Mouse (Mus musculus) forebrain, embryonic 15.5 days (tissue): ENCODE data around the gene Calm2. TPM values are rescaled to one million over a fixed set of nuclear protein-coding genes. Genes with fewer than 3 reads are reported as not detected.

ENCODE experiments used
- ATAC-seq: fragments of 200-750 bp; cut with Nextera tagmentation; replicated peaks from 2 replicates; pipeline ENCODE4 v1.8.0; 2017; ENCODE audit warnings: mild to moderate bottlenecking, moderate TSS enrichment, moderate library complexity
- H3K27ac ChIP-seq: fragments of 300-500 bp; sonication (generic); replicated peaks from 2 replicates; pipeline ENCODE4 v1.5.1; 2015; ENCODE audit warnings: mild to moderate bottlenecking, inconsistent platforms
- H3K27me3 ChIP-seq: fragments of 300-500 bp; sonication (generic); 2 replicates; pipeline ENCODE4 v1.6.1; 2015; ENCODE audit warnings: inconsistent platforms
- H3K36me3 ChIP-seq: fragments of 300-500 bp; sonication (generic); 2 replicates; pipeline ENCODE4 v1.6.1; 2015; ENCODE audit warnings: mild to moderate bottlenecking, inconsistent platforms
- H3K4me1 ChIP-seq: fragments of 300-500 bp; sonication (generic); 2 replicates; pipeline ENCODE4 v1.6.1; 2015; ENCODE audit warnings: inconsistent platforms
- H3K4me2 ChIP-seq: fragments of 300-500 bp; sonication (generic); replicated peaks from 2 replicates; pipeline ENCODE4 v1.6.1; 2015; ENCODE audit warnings: mild to moderate bottlenecking, inconsistent platforms
- H3K4me3 ChIP-seq: fragments of 300-500 bp; sonication (generic); 2 replicates; pipeline ENCODE4 v1.5.1; 2015; ENCODE audit warnings: mild to moderate bottlenecking, inconsistent platforms
- H3K9ac ChIP-seq: fragments of 300-500 bp; sonication (generic); replicated peaks from 2 replicates; pipeline ENCODE4 v1.6.1; 2015; ENCODE audit warnings: mild to moderate bottlenecking, inconsistent platforms
- H3K9me3 ChIP-seq: fragments of 300-500 bp; sonication (generic); 2 replicates; pipeline ENCODE4 v1.6.1; 2016; ENCODE audit warnings: inconsistent platforms
- WGBS: fragments of 180-500 bp; shearing (Covaris S2); methylation state at CpG from one replicate; pipeline ENCODE4 v1.1.7; 2015; ENCODE audit warnings: mixed read lengths; 5-methylcytosine and 5-hydroxymethylcytosine counted together
- polyA plus RNA-seq: library from polyadenylated mRNA; unstranded; fragments of >200 nt; fragmentation: Nextera tagmentation; extraction: Ambion mirVana; gene quantifications from 2 replicates; pipeline ENCODE4 v1.2.1, GENCODE M21; 2015

Gene Calm2
- polyA plus RNA-seq, 1 experiment from 2014 or later, result 1,787 TPM

GRCm38 (mm10) chr17:87473441-87473735 lies 26.7 kb upstream of the Calm2 start:
- Histone ChIP-seq H3K4me2 (peak overlapping the region; percentile 57), H3K27ac (peak overlapping the region; percentile 57), H3K4me3 (peak overlapping the region; percentile 31), H3K27me3 (no peaks in the 10 kb centered on the region), H3K9me3 (no peaks in the 10 kb centered on the region), H3K36me3 (no peaks in the 10 kb centered on the region), H3K9ac (peak overlapping the region; percentile 45), H3K4me1 (peaks cover 30% of the 10 kb centered on the region)
- ATAC-seq, result no peak
- WGBS, result 5% methylated on average over 9 of the region's 9 CpGs

GRCm38 (mm10) chr17:87472879-87473278 lies 26.1 kb upstream of the Calm2 start:
- Histone ChIP-seq H3K4me1 (peaks cover 25% of the 10 kb centered on the region), H3K36me3 (no peaks in the 10 kb centered on the region), H3K9me3 (no peaks in the 10 kb centered on the region), H3K27me3 (no peaks in the 10 kb centered on the region), H3K9ac (no peak overlapping the region), H3K4me2 (no peak overlapping the region), H3K27ac (no peak overlapping the region), H3K4me3 (no peak overlapping the region)
- WGBS, result 55% methylated on average over 10 of the region's 10 CpGs
- no peak for ATAC-seq

- no peak overlapping the region for H3K4me2 ChIP-seq
- no peak for ATAC-seq
- H3K4me1 ChIP-seq, result peaks cover 20% of the 10 kb centered on the region
- no peak overlapping the region for H3K27ac ChIP-seq
- WGBS, result 67% methylated on average over 6 of the region's 6 CpGs
- no peak overlapping the region for H3K4me3 ChIP-seq
- H3K36me3 ChIP-seq, result no peaks in the 10 kb centered on the region
- H3K9ac ChIP-seq, result no peak overlapping the region
- H3K9me3 ChIP-seq, result no peaks in the 10 kb centered on the region
- no peaks in the 10 kb centered on the region for H3K27me3 ChIP-seq
Measured at GRCm38 (mm10) chr17:87471661-87472060, 24.9 kb upstream of the Calm2 start.

- no peaks in the 10 kb centered on the region for H3K9me3 ChIP-seq
- peaks cover 20% of the 10 kb centered on the region for H3K4me1 ChIP-seq
- no peak overlapping the region for H3K27ac ChIP-seq
- no peak overlapping the region for H3K4me3 ChIP-seq
- no peaks in the 10 kb centered on the region for H3K27me3 ChIP-seq
- no peaks in the 10 kb centered on the region for H3K36me3 ChIP-seq
- no peak for ATAC-seq
- H3K4me2 ChIP-seq, result no peak overlapping the region
- 79% methylated on average over 8 of the region's 8 CpGs for WGBS
- no peak overlapping the region for H3K9ac ChIP-seq
Measured at GRCm38 (mm10) chr17:87470797-87471196, 24.1 kb upstream of the Calm2 start.

GRCm38 (mm10) chr17:87470282-87470681 lies 23.5 kb upstream of the Calm2 start:
- ATAC-seq, result no peak
- Histone ChIP-seq H3K27ac (no peak overlapping the region), H3K9me3 (no peaks in the 10 kb centered on the region), H3K9ac (no peak overlapping the region), H3K4me2 (no peak overlapping the region), H3K4me3 (no peak overlapping the region), H3K36me3 (no peaks in the 10 kb centered on the region), H3K27me3 (no peaks in the 10 kb centered on the region), H3K4me1 (peaks cover 20% of the 10 kb centered on the region)
- 74% methylated on average over 8 of the region's 8 CpGs for WGBS

GRCm38 (mm10) chr17:87469428-87469827 lies 22.7 kb upstream of the Calm2 start:
- no peak overlapping the region for H3K9ac ChIP-seq
- ATAC-seq, result no peak

GRCm38 (mm10) chr17:87468616-87469015 lies 21.9 kb upstream of the Calm2 start:
- H3K9me3 ChIP-seq, result no peaks in the 10 kb centered on the region
- H3K9ac ChIP-seq, result no peak overlapping the region
- 71% methylated on average over 5 of the region's 5 CpGs for WGBS

More at GRCm38 (mm10) chr17:87469428-87469827, 22.7 kb upstream of the Calm2 start:
- WGBS, result 88% methylated on average over 8 of the region's 8 CpGs
- no peak overlapping the region for H3K27ac ChIP-seq
- no peak overlapping the region for H3K4me3 ChIP-seq
- no peaks in the 10 kb centered on the region for H3K9me3 ChIP-seq
- no peaks in the 10 kb centered on the region for H3K36me3 ChIP-seq
- no peak overlapping the region for H3K4me2 ChIP-seq
- no peaks in the 10 kb centered on the region for H3K27me3 ChIP-seq
- H3K4me1 ChIP-seq, result peaks cover 14% of the 10 kb centered on the region

GRCm38 (mm10) chr17:87461499-87461896 lies 14.8 kb upstream of the Calm2 start:
- no peak overlapping the region for H3K27ac ChIP-seq
- 59% methylated on average over 3 of the region's 3 CpGs for WGBS
- no peaks in the 10 kb centered on the region for H3K27me3 ChIP-seq
- H3K9ac ChIP-seq, result no peak overlapping the region
- H3K36me3 ChIP-seq, result no peaks in the 10 kb centered on the region
- H3K4me1 ChIP-seq, result peaks cover 39% of the 10 kb centered on the region
- no peak overlapping the region for H3K4me3 ChIP-seq
- H3K4me2 ChIP-seq, result no peak overlapping the region
- no peaks in the 10 kb centered on the region for H3K9me3 ChIP-seq
- peak; percentile 24 for ATAC-seq

More at GRCm38 (mm10) chr17:87468616-87469015, 21.9 kb upstream of the Calm2 start:
- Histone ChIP-seq H3K4me3 (no peak overlapping the region), H3K4me1 (peaks cover 6% of the 10 kb centered on the region), H3K4me2 (no peak overlapping the region), H3K36me3 (no peaks in the 10 kb centered on the region), H3K27ac (no peak overlapping the region), H3K27me3 (no peaks in the 10 kb centered on the region)
- ATAC-seq, result no peak

- Histone ChIP-seq H3K27ac (peak overlapping the region; percentile 65), H3K36me3 (no peaks in the 10 kb centered on the region), H3K4me3 (no peak overlapping the region), H3K9me3 (no peaks in the 10 kb centered on the region), H3K9ac (peak overlapping the region; percentile 22; the same call in 1 of the 2 replicates), H3K4me2 (peak overlapping the region; percentile 23), H3K27me3 (no peaks in the 10 kb centered on the region), H3K4me1 (peaks cover 39% of the 10 kb centered on the region)
- WGBS, result 18% methylated on average over 17 of the region's 17 CpGs
- peak; percentile 62 for ATAC-seq
Measured at GRCm38 (mm10) chr17:87460669-87461498, 14.1 kb upstream of the Calm2 start.

- ATAC-seq, result peak; percentile 49
- H3K27me3 ChIP-seq, result no peaks in the 10 kb centered on the region
- peak overlapping the region; percentile 65 for H3K27ac ChIP-seq
- no peaks in the 10 kb centered on the region for H3K36me3 ChIP-seq
- no peak overlapping the region for H3K4me3 ChIP-seq
- H3K4me1 ChIP-seq, result peaks cover 39% of the 10 kb centered on the region
- 18% methylated on average over 14 of the region's 14 CpGs for WGBS
- peak overlapping the region; percentile 23 for H3K4me2 ChIP-seq
- no peaks in the 10 kb centered on the region for H3K9me3 ChIP-seq
- peak overlapping the region; percentile 22 for H3K9ac ChIP-seq
Measured at GRCm38 (mm10) chr17:87459750-87460668, 13.3 kb upstream of the Calm2 start.

- H3K4me1 ChIP-seq, result peaks cover 39% of the 10 kb centered on the region
- no peak overlapping the region for H3K4me2 ChIP-seq
- H3K27me3 ChIP-seq, result no peaks in the 10 kb centered on the region
- ATAC-seq, result peak; percentile 33; the same call in 1 of the 2 replicates
- WGBS, result 17% methylated on average over 13 of the region's 17 CpGs
- H3K27ac ChIP-seq, result peak overlapping the region; percentile 38; the same call in 1 of the 2 replicates
- no peaks in the 10 kb centered on the region for H3K36me3 ChIP-seq
- no peak overlapping the region for H3K9ac ChIP-seq
- H3K4me3 ChIP-seq, result no peak overlapping the region
- no peaks in the 10 kb centered on the region for H3K9me3 ChIP-seq
Measured at GRCm38 (mm10) chr17:87458911-87459749, 12.4 kb upstream of the Calm2 start.
